In genomic region chr1:134651851-134652398, GRCm38 (mm10) we compare ENCODE assay signal across 8 mouse cellular contexts. TPM values are rescaled to one million over a fixed set of nuclear protein-coding genes. Genes with fewer than 3 reads are reported as not detected.
DNase-seq lines count a peak whose midpoint lies in the region; ATAC-seq and TF ChIP-seq lines count a peak whose summit lies in the region.

No protein-coding gene starts in this region.

- WGBS in hindbrain, embryonic 12.5 days: 32% methylated on average over 4 of the region's 4 CpGs
- 33% methylated on average over 4 of the region's 4 CpGs for WGBS in hindbrain, embryonic 11.5 days
- WGBS in forebrain, postnatal 0 days: 15% methylated on average over 4 of the region's 4 CpGs

- H3K4me1 ChIP-seq in hindbrain, embryonic 12.5 days: peaks cover 29% of the 10 kb centered on the region
- peaks cover 1% of the 10 kb centered on the region; the same call in 1 of the 2 replicates for H3K4me1 ChIP-seq in hindbrain, embryonic 11.5 days (replicated peaks; ENCODE audit: control insufficient read depth, insufficient read depth, low read length)
- H3K4me1 ChIP-seq in forebrain, postnatal 0 days (ENCODE audit: insufficient read depth): no peaks in the 10 kb centered on the region

- peaks cover 33% of the 10 kb centered on the region for H3K27me3 ChIP-seq in hindbrain, embryonic 12.5 days
- peaks cover 19% of the 10 kb centered on the region for H3K27me3 ChIP-seq in hindbrain, embryonic 11.5 days (ENCODE audit: control insufficient read depth, insufficient read depth, low read length)
- peaks cover 26% of the 10 kb centered on the region for H3K27me3 ChIP-seq in forebrain, postnatal 0 days (ENCODE audit: insufficient read depth, low read length)

- peak overlapping the region; percentile 44 for H3K27ac ChIP-seq in hindbrain, embryonic 12.5 days
- H3K27ac ChIP-seq in hindbrain, embryonic 11.5 days (ENCODE audit: low read depth, low read length): no peak overlapping the region
- no peak overlapping the region for H3K27ac ChIP-seq in forebrain, postnatal 0 days (ENCODE audit: low read depth, low read length)

- DNase-seq in hindbrain, embryonic 11.5 days (ENCODE audit: low spot score): no peak
- DNase-seq in brain, embryonic 14.5 days (ENCODE audit: low read depth): peak; percentile 68
- DNase-seq in forebrain, postnatal 0 days: no peak
- DNase-seq in lung, postnatal 14 days: peak; percentile 44
- DNase-seq in urinary bladder, adult 2 months (ENCODE audit: low spot score): no peak
- DNase-seq in urinary bladder, adult 18-20 months (ENCODE audit: low spot score in 2 of 2): no peak
- DNase-seq in layer of hippocampus, postnatal 25 days (ENCODE audit: extremely low spot score in 1 of 2, low spot score in 1 of 2): no peak

- no peak for TF ChIP-seq POLR2A in brain, embryonic 14.5 days (IDR thresholded peaks at IDR 0.05; ENCODE audit: borderline replicate concordance, extremely low read depth, insufficient read depth, insufficient read length, poor library complexity, severe bottlenecking)

- H3K36me3 ChIP-seq in hindbrain, embryonic 12.5 days: no peaks in the 10 kb centered on the region
- H3K36me3 ChIP-seq in hindbrain, embryonic 11.5 days (ENCODE audit: control insufficient read depth, insufficient read depth, low read length): no peaks in the 10 kb centered on the region
- H3K36me3 ChIP-seq in forebrain, postnatal 0 days (ENCODE audit: insufficient read depth): no peaks in the 10 kb centered on the region

- no peak for TF ChIP-seq CTCF in brain, embryonic 14.5 days (IDR thresholded peaks at IDR 0.05; ENCODE audit: borderline replicate concordance, extremely low read depth, insufficient read depth, insufficient read length)
- TF ChIP-seq CTCF in forebrain, postnatal 0 days (IDR thresholded peaks at IDR 0.05; ENCODE audit: low read depth): no peak

- H3K4me2 ChIP-seq in hindbrain, embryonic 12.5 days (replicated peaks): no peak overlapping the region
- no peak overlapping the region for H3K4me2 ChIP-seq in hindbrain, embryonic 11.5 days (replicated peaks; ENCODE audit: low read depth, low read length)
- no peak overlapping the region for H3K4me2 ChIP-seq in forebrain, postnatal 0 days (ENCODE audit: low read depth)

- no peak overlapping the region for H3K4me3 ChIP-seq in hindbrain, embryonic 12.5 days
- no peak overlapping the region for H3K4me3 ChIP-seq in hindbrain, embryonic 11.5 days (ENCODE audit: low read depth, low read length)
- no peak overlapping the region for H3K4me3 ChIP-seq in forebrain, postnatal 0 days (ENCODE audit: low read depth, low read length)

- no peaks in the 10 kb centered on the region for H3K9me3 ChIP-seq in hindbrain, embryonic 12.5 days (replicated peaks)
- no peaks in the 10 kb centered on the region for H3K9me3 ChIP-seq in hindbrain, embryonic 11.5 days (ENCODE audit: control insufficient read depth, low read length)
- no peaks in the 10 kb centered on the region for H3K9me3 ChIP-seq in forebrain, postnatal 0 days (ENCODE audit: low read length)

- no peak overlapping the region for H3K9ac ChIP-seq in hindbrain, embryonic 12.5 days
- no peak overlapping the region for H3K9ac ChIP-seq in hindbrain, embryonic 11.5 days (ENCODE audit: low read depth, low read length)
- H3K9ac ChIP-seq in forebrain, postnatal 0 days: no peak overlapping the region

- peak; percentile 44 for ATAC-seq in hindbrain, embryonic 12.5 days (ENCODE audit: low FRiP score)
- ATAC-seq in hindbrain, embryonic 11.5 days (ENCODE audit: low FRiP score): no peak
- peak; percentile 34 for ATAC-seq in forebrain, postnatal 0 days

RNA-seq across cellular contexts. Expression of gene Syt2, which starts 5.4 kb away (rescaled TPM):
- 4.1 and 4.5 TPM in 2 replicates for polyA plus RNA-seq in hindbrain, embryonic 12.5 days (2016; fragmentation: Nextera tagmentation; extraction: Ambion mirVana)
- polyA plus RNA-seq in hindbrain, embryonic 11.5 days (2014; fragmentation: Nextera tagmentation; extraction: Ambion mirVana): 3.0 and 4.1 TPM in 2 replicates
- polyA plus RNA-seq in brain, embryonic 14.5 days (2012; rRNA removed): 2.0 and 5.7 TPM in 2 replicates
- 1.1 and 1.3 TPM in 2 replicates for total RNA-seq in forebrain, postnatal 0 days (2014; rRNA removed)
- polyA plus RNA-seq in forebrain, postnatal 0 days (2015; fragmentation: Nextera tagmentation; extraction: Ambion mirVana): 1.2 and 1.6 TPM in 2 replicates
- 0.08 and 0.16 TPM in 2 replicates for polyA plus RNA-seq in urinary bladder, adult 2 months (2012; rRNA removed)
- 10 to 100 TPM; 22.2 to 23.6 TPM for total RNA-seq in layer of hippocampus, postnatal 25 days (2021)

Comparison
In these comparisons a context has a peak if more than half of its experiments do, and no peak if none do; other contexts are left out.
1. DNase-seq: peak in brain, embryonic 14.5 days (single experiment) and lung, postnatal 14 days (single experiment); none in hindbrain, embryonic 11.5 days (single experiment), forebrain, postnatal 0 days (single experiment), urinary bladder, adult 2 months (single experiment), urinary bladder, adult 18-20 months (0 of 2) and layer of hippocampus, postnatal 25 days (0 of 2).